Mouse (Mus musculus): ENCODE results near the gene Olfr798.

The Olfr798 gene

DNA sequence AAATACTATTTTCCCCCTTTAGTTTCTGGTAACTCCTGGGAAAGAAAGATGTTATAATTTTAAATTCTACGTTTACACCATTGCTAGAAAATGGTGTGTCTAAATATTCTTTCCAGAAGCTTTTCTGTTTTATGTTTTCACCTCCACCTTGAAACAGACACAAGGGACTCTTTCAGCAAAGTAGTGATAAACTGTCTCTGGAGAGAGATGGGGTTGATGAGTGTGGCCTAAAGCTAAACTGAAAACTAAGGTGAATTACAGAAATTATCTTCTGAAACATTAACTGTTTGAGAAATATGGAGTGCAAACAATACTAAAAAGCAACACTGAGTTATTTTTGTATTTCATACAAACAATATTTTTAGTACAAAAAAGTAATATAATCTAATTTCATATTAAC is at the start of gene Olfr798:
Gene Olfr798 (minus strand): TSS at position 101 of the 400 bp plus-strand sequence.
- DNase-seq (ENCODE audit: low spot score in 2 of 2) = no peak

DNA sequence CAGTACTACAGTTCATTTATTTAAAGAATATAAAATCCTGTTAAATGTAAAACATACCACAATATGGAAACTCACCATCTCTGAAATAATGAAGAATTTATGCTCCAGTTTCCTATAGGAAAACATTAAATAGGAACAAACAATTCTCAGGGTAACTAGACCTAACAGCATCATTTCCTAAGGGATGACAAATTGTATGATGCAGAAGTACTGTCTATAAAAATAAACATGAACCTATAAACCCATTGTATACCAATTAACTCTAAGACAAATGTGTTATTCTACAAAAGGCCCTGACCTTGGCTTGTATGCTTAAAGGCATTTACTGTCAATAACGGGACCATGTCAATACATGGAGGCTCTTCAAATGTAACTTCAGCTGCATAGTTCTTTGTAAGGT is 46.0 kb upstream of the Olfr798 start, which contains the start of gene Olfr801:
Gene Olfr801 (minus strand): TSS at position 101 of the 400 bp plus-strand sequence.
- no peak for DNase-seq (ENCODE audit: low spot score in 2 of 2)

DNA sequence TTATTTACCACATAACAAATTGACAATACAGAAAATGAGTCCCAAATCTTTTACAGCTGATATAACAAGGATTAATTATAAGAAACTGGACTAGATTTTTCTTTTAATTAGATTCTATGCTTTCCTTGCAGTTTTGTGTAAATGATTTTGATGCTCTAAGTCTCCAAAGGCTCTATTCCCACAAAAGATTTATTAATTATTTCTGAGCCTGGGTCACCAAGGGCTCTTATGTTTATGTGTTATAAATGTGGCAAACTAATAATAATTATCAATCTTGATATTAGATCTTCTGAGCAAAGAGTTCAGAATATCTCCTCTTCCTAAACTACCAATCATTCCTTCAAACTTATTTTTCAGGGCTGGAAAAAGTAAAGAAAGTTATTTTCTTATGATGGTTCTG is 29.7 kb upstream of the Olfr798 start, which contains the start of gene Olfr800:
Gene Olfr800 (plus strand): TSS at position 301 of the 400 bp plus-strand sequence.
- DNase-seq (ENCODE audit: low spot score in 2 of 2) = no peak

DNA sequence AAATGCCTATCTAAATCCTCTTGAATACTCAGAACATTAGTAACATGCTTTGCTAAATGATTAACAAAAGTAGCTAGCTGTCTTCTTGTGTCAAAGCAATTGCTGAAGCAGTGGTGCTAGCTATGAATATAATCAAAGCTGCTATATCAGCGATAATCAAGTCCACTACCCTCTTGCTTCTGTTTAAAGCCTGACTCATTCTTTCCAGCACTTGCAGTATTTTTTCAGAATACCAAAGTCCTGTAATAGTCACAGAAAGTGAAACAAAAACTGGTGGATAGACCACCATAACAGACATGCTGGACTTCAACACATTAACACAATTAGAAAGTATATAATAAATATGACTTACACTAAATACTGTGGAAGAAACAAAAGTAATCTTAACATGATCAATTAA is 24.0 kb upstream of the Olfr798 start:
- no peak for DNase-seq (ENCODE audit: low spot score in 2 of 2)

DNA sequence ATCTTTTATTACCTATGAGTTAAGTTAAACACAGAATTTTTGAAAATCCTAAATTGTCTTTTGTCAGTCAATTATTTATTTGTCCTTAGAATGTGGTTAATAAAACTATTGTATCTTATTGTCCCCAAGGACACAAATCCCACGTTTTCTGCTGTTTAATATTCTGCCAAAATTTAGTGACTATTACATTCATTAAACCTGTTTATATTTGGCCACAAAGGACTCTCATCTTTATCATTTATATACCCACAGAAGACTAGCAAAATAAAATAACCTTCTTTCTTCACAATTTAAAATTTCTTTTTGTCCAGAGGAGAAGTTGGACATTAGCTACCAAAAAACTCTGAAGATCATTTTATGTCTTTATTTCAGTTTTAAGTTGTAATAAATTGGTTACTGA is 9.4 kb upstream of the Olfr798 start, which contains the start of gene Olfr799:
Gene Olfr799 (plus strand): TSS at position 301 of the 400 bp plus-strand sequence.
- DNase-seq (ENCODE audit: low spot score in 2 of 2) = no peak

DNA sequence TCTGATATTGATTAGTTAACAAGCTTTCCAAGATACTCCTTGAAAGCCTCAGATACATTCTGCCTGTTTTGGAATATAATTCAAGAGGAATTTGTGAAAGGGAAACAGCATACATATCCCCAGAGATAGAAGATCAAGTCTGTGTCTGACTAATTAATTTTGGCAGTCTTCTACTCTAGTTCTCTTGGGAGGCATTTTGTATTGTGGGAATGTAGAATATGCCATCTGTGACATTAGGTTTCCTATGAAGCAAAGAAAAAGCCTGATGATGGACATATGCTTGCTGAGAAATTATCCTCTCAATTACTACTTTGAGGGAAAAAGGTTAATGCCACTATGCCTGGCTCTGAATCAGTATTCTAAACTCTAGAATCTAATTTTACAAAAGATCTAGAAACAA is 4.5 kb downstream of the Olfr798 start:
- DNase-seq (ENCODE audit: low spot score in 2 of 2) = no peak

DNA sequence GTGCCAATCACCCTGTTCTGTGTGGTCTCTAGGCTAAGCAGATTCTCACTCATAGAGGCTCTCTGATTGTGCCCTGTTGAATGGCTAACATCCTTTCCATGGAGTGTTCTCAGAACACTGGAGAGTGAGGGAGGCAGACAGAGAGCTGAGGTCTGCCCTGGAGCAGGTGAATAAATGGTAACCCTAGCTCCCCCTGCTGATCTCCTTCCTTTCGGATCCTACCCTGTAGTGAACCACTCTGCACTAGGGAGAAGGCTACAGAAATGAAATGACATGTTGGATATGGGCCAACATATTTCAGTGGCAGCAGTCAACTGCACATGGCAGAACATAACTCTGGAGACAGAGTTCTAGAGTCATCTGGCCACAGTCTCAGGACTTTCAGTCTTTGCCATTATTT is 6.0 kb downstream of the Olfr798 start:
- DNase-seq (ENCODE audit: low spot score in 2 of 2) = no peak

DNA sequence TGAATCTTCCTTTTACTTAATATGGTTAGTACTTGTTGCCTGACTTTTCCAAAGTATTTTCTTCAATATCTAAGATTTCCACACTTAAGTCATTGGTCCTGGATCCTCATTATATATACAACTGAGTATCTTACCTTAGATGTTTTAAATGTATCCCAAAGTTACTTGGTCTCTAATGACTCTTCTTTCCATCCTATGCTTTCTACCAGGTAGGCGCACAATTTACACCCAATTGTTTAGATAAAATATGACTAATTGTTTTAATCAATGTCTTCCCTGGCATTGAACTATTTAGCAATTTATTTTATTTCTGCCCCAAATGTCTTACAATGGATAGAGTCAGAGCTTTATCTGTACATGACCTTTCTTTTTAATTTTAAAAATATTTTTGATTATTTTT is 15.3 kb downstream of the Olfr798 start, which contains the start of gene Olfr796:
Gene Olfr796 (minus strand): TSS at position 101 of the 400 bp plus-strand sequence.
- no peak for DNase-seq (ENCODE audit: low spot score in 2 of 2)

DNA sequence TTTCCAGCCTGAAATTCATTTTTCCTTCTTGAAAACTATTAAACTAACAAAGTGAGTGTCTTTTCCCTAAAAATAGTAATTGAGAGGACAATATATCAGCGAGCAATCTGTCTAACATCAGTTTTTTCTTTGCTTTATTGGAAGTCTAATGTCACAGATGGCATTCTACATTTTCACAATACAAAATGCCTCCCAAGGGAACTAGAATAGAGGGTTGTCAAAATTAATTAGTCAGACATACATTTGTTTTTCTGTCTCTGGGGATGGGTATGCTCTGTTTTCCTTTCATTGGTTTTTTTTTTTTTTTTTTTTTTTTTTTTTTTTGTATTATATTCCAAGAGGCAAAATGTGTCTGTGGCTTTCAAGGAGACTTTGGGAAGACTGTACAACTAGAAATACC is 50.7 kb downstream of the Olfr798 start:
- DNase-seq (ENCODE audit: low spot score in 2 of 2) = no peak
